Mouse (Mus musculus) heart, embryonic 11.5 days (tissue): ENCODE results near the gene Ryk. TPM values are rescaled to one million over a fixed set of nuclear protein-coding genes. Genes with fewer than 3 reads are reported as not detected.

ENCODE experiments used
- ATAC-seq: fragments of 200-750 bp; cut with Nextera tagmentation; replicated peaks from 2 replicates; pipeline ENCODE4 v1.8.0; 2017; ENCODE audit warnings: moderate library complexity; ENCODE audit not compliant: insufficient number of reproducible peaks, low FRiP score, low TSS enrichment
- H3K27ac ChIP-seq: fragments of 300-500 bp; sonication (generic); 2 replicates; pipeline ENCODE4 v1.5.1; 2014; ENCODE audit warnings: mild to moderate bottlenecking, low read depth, low read length
- H3K27me3 ChIP-seq: fragments of 300-500 bp; sonication (generic); 2 replicates; pipeline ENCODE4 v1.6.1; 2014; ENCODE audit warnings: mild to moderate bottlenecking, low read length, mixed read lengths; ENCODE audit not compliant: control insufficient read depth, insufficient read depth
- H3K36me3 ChIP-seq: fragments of 300-500 bp; sonication (generic); 2 replicates; pipeline ENCODE4 v1.6.1; 2014; ENCODE audit warnings: mild to moderate bottlenecking, low read length, moderate library complexity, mixed read lengths; ENCODE audit not compliant: control insufficient read depth, insufficient read depth
- H3K4me1 ChIP-seq: fragments of 300-500 bp; sonication (generic); 2 replicates; pipeline ENCODE4 v1.6.1; 2014; ENCODE audit warnings: low read length; ENCODE audit not compliant: control insufficient read depth, insufficient read depth
- H3K4me2 ChIP-seq: fragments of 300-500 bp; sonication (generic); 2 replicates; pipeline ENCODE4 v1.6.1; 2014; ENCODE audit warnings: mild to moderate bottlenecking, moderate library complexity
- H3K4me3 ChIP-seq: fragments of 300-500 bp; sonication (generic); 2 replicates; pipeline ENCODE4 v1.5.1; 2014; ENCODE audit warnings: low read depth, low read length
- H3K9ac ChIP-seq: fragments of 300-500 bp; sonication (generic); 2 replicates; pipeline ENCODE4 v1.6.1; 2014; ENCODE audit warnings: mild to moderate bottlenecking, low read depth, low read length, moderate library complexity
- H3K9me3 ChIP-seq: fragments of 300-500 bp; sonication (generic); replicated peaks from 2 replicates; pipeline ENCODE4 v1.6.1; 2016; ENCODE audit warnings: low read length; ENCODE audit not compliant: control insufficient read depth
- WGBS: fragments of 180-500 bp; shearing (Covaris S2); extraction: QIAGEN DNeasy Blood & Tissue Kit; methylation state at CpG from one replicate; pipeline ENCODE4 v1.1.7; 2014; ENCODE audit not compliant: insufficient replicate concordance; 5-methylcytosine and 5-hydroxymethylcytosine counted together
- polyA plus RNA-seq: library from polyadenylated mRNA; unstranded; fragments of >200 nt; fragmentation: Nextera tagmentation; extraction: Ambion mirVana; gene quantifications from 2 replicates; pipeline ENCODE4 v1.2.1, GENCODE M21; 2014

Gene Ryk
- polyA plus RNA-seq, result 17.4 and 20.4 TPM in 2 replicates

DNA sequence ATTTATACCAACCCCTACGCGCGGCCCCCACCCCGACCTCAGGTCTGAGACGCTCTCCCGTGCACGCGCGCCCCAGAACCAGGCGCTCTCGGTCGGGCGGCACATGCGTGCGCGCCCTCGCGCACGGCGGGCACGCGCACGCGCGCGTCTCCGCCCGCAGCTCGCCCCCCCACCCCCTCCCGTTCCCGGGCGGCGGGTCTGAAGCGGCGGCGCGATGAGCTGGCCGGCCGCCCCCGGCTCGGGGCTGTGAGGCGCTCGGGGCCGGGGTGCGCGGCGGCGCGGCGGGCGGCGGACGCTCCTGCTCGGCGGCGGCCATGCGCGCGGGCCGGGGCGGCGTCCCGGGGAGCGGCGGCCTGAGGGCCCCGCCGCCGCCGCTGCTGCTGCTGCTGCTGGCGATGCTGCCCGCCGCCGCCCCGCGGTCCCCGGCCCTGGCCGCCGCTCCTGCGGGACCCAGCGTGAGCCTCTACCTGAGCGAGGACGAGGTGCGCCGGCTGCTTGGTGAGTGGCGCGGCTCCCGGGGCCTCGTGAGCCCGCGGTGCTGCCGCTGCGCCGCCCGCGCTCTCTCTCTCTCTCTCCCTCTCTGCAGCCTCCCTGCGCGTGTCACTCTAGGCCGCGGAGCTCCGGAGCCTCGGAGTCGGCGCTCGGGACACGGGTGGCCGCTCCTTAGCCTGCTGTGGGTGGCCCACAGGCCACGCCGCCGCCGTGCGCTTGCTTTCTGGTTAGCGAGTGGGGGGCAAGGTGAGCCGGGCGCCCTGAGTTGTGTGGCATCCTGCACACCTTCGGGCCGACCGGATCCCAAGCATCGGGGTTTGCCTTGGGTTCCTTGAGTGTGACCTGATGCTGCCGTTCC is at the start of gene Ryk:
Gene Ryk, plus strand, starts transcription at position 176 of the 850 bp plus-strand sequence.
- peak; percentile 74 for ATAC-seq
- Histone ChIP-seq H3K27me3 (no peaks in the 10 kb centered on the region), H3K4me3 (peak within 1 kb of the TSS; percentile 72), H3K9ac (peak within 1 kb of the TSS; percentile 90), H3K4me2 (peak within 1 kb of the TSS; percentile 68), H3K36me3 (no peaks in the 10 kb centered on the region), H3K9me3 (no peaks in the 10 kb centered on the region), H3K4me1 (peaks cover 19% of the 10 kb centered on the region), H3K27ac (peak within 1 kb of the TSS; percentile 66)
- WGBS, result under 1% methylated on average over 105 of the region's 119 CpGs

DNA sequence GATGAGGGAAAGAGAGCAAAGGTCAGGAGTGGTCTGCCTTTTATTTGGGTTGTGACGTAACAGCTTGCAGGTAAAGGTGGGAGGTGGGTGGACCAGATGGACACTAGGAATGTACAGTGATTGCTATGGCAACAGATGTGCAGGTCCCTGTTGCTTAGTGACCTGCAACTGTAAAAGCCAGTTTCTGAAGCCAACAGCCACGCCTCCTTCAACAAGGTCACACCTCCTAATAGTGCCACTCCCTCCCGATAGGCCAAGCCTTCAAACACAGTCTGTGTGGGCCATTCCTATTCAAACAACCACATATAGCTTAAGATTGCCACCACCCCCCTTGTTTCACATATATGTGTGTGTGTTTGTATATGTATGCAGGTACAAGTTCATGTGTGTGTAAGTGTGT is 45.2 kb upstream of the Ryk start:
- no peaks in the 10 kb centered on the region for H3K27me3 ChIP-seq
- ATAC-seq, result no peak
- H3K9me3 ChIP-seq, result no peaks in the 10 kb centered on the region
- no peaks in the 10 kb centered on the region; the same call in 1 of the 2 replicates for H3K4me1 ChIP-seq
- H3K9ac ChIP-seq, result no peak overlapping the region
- WGBS, result 55% methylated on average over 3 of the region's 3 CpGs
- no peak overlapping the region for H3K4me3 ChIP-seq
- no peak overlapping the region for H3K27ac ChIP-seq
- no peaks in the 10 kb centered on the region for H3K36me3 ChIP-seq
- no peak overlapping the region for H3K4me2 ChIP-seq

DNA sequence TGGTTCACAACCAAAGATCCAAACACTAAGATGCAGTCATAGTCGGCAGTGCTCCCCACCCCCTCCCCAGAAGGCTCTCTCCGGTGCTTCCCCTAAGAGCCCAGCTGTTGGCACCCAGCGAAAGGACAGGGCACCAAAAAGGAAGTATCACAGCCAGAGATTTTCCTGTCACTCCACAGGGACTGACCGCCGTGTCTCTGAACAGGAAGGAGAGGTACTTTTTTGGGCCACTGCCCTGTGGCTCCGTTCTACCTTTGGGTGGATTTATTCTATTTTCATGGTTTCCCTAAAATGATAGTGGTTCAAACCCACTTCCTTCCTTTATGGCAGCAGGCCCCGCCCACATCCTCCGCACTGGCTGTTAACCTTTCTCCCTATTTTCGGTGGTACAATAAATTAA is 42.9 kb upstream of the Ryk start:
- peak overlapping the region; percentile 33 for H3K4me2 ChIP-seq
- 44% methylated on average over 9 of the region's 9 CpGs for WGBS
- no peaks in the 10 kb centered on the region for H3K27me3 ChIP-seq
- H3K4me3 ChIP-seq, result no peak overlapping the region
- H3K36me3 ChIP-seq, result no peaks in the 10 kb centered on the region
- no peak overlapping the region for H3K27ac ChIP-seq
- no peaks in the 10 kb centered on the region for H3K4me1 ChIP-seq
- H3K9ac ChIP-seq, result no peak overlapping the region
- no peaks in the 10 kb centered on the region for H3K9me3 ChIP-seq
- no peak for ATAC-seq

DNA sequence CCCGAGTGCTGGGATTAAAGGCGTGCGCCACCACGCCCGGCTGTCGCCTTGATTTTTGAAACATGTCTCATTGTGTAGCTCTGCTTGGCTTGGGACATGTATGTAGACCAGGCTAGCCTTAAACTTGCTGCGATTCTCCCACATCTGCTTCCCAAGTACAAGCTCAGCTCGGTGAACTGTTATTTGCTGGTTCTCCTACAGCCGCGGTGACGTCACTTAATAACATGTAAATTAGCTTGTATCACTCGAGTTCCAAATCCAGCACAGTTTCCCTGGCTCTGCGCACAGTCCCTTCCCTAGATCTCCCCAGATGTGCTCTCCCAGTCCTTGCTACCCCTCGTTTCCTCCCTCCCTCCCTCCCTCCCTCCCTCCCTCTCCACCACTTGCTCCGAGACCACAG is 41.9 kb upstream of the Ryk start:
- ATAC-seq, result no peak
- H3K9ac ChIP-seq, result no peak overlapping the region
- 61% methylated on average over 15 of the region's 15 CpGs for WGBS
- H3K9me3 ChIP-seq, result no peaks in the 10 kb centered on the region
- no peak overlapping the region for H3K4me3 ChIP-seq
- H3K27me3 ChIP-seq, result no peaks in the 10 kb centered on the region
- H3K27ac ChIP-seq, result no peak overlapping the region
- no peaks in the 10 kb centered on the region for H3K36me3 ChIP-seq
- H3K4me2 ChIP-seq, result no peak overlapping the region
- H3K4me1 ChIP-seq, result no peaks in the 10 kb centered on the region

DNA sequence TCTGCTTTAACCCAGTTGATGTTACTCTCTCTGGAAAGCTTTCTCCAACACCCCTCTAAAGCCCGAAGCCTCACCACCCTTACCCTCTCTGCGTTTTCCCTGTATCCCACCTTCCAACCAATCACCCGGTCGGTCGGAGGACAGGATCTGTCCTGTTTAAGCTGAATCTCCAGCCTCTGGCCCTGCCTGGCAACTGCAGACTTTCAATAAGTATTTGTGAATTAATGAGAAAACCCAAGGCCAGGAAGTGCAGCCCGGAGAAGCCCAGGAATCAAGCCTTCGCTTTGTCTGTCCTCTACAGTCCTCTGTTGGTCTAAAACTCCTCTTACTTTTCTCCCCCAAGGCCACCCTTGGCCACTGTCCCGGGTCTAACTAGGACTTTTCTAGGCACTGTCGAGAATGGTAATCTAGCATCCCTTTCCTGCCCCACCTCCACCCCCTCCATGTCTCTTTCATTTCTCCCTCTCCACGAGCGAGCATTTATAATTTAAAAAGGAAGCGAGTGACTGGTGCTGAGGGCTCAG is 41.4 kb upstream of the Ryk start:
- Histone ChIP-seq H3K4me3 (no peak overlapping the region), H3K27me3 (no peaks in the 10 kb centered on the region), H3K36me3 (no peaks in the 10 kb centered on the region), H3K9ac (no peak overlapping the region), H3K4me2 (no peak overlapping the region), H3K4me1 (no peaks in the 10 kb centered on the region), H3K9me3 (no peaks in the 10 kb centered on the region), H3K27ac (no peak overlapping the region)
- WGBS, result 61% methylated on average over 12 of the region's 12 CpGs
- ATAC-seq, result no peak

DNA sequence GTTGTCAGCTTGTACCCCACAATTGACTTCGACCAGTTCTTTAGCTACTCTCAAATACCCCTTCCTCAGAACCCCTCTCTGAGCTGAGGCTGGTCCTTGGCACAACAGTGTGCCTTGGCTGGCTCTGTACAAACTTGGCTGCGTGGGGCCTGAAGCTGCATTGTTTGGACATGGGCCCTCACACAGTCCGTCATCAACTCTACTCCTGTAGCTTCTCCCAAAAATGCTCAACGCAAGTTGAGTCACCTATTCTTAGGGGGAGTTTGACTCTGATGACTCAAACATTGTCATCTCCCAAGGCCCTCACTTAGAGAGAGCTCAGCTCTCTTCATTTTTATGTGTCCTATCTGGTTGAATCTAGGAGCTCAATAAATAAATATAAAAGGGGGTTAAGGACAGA is 36.3 kb upstream of the Ryk start:
- no peak overlapping the region for H3K9ac ChIP-seq
- no peaks in the 10 kb centered on the region for H3K27me3 ChIP-seq
- H3K4me2 ChIP-seq, result no peak overlapping the region
- no peaks in the 10 kb centered on the region for H3K36me3 ChIP-seq
- H3K27ac ChIP-seq, result no peak overlapping the region
- no peak for ATAC-seq
- H3K9me3 ChIP-seq, result no peaks in the 10 kb centered on the region
- H3K4me1 ChIP-seq, result no peaks in the 10 kb centered on the region
- 82% methylated on average over 4 of the region's 4 CpGs for WGBS
- H3K4me3 ChIP-seq, result no peak overlapping the region

DNA sequence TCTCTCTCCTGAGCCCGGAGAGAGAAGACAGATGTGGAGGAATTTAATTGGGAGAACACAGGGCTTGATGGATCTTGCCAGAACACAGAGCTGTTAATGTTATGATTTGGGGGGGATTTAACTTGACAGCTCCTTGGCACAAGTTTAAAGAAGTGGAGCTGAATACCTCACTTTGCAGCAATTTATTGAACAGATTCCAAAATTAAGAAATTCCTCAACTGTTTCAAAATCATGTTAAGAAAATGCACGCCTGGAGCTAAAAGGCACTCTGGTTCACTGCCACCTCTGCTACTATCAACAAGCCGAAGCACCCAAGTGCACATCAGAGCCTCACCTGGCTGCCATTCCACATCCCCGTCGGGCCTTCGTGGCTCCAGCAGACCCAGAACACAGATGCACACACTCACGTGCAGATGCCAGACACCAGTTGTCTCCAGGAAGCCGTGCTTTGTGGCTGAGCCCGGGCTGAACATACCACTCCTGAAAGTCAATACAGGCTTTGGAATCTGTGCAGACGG is 28.6 kb upstream of the Ryk start:
- H3K9me3 ChIP-seq, result no peaks in the 10 kb centered on the region
- H3K27me3 ChIP-seq, result no peaks in the 10 kb centered on the region
- H3K27ac ChIP-seq, result no peak overlapping the region
- no peak overlapping the region for H3K4me2 ChIP-seq
- ATAC-seq, result no peak
- H3K4me1 ChIP-seq, result no peaks in the 10 kb centered on the region
- no peaks in the 10 kb centered on the region for H3K36me3 ChIP-seq
- 62% methylated on average over 10 of the region's 10 CpGs for WGBS
- no peak overlapping the region for H3K9ac ChIP-seq
- H3K4me3 ChIP-seq, result no peak overlapping the region

DNA sequence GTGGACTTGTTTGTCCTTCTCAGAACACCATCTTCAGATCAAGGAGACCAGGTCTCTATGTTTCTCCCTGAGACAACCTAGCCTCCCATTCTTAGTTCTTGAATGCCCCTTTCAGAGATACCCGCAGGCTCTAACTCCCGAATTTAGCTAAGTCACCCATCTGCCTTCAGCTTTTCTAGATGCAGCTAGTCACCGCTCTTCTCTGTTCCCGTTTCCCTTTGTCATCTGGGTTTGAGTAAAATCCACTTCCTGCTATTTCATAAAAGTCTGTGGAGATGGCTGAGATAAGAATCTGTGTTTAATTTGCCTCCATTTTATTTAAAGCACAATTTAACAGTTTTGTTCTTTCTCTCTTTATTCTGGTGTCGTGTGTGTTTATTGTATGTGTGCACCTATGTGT is 23.5 kb upstream of the Ryk start:
- Histone ChIP-seq H3K4me3 (no peak overlapping the region), H3K27ac (no peak overlapping the region), H3K27me3 (no peaks in the 10 kb centered on the region), H3K4me2 (no peak overlapping the region), H3K9ac (no peak overlapping the region), H3K36me3 (no peaks in the 10 kb centered on the region), H3K9me3 (no peaks in the 10 kb centered on the region), H3K4me1 (no peaks in the 10 kb centered on the region)
- no peak for ATAC-seq
- WGBS, result 81% methylated on average over 5 of the region's 5 CpGs
